Mouse (Mus musculus) CH12.LX (cell line): ENCODE measurements around the gene Lrrc61. TPM values are rescaled to one million over a fixed set of nuclear protein-coding genes. Genes with fewer than 3 reads are reported as not detected.

Experiments used
- DNase-seq: peaks from one replicate; pipeline ENCODE4 v3.0.0-alpha.2; 2013; ENCODE audit errors: extremely low read depth
- H3K27ac ChIP-seq: 2 replicates; pipeline ENCODE4 v1.5.1; 2012; ENCODE audit warnings: low read depth, mild to moderate bottlenecking, control low read depth, moderate library complexity; ENCODE audit not compliant: insufficient read depth
- H3K27me3 ChIP-seq: replicated peaks from 2 replicates; pipeline ENCODE3; 2012; ENCODE audit warnings: inconsistent platforms
- H3K36me3 ChIP-seq, 2 experiments: replicated peaks in 1 of 2; 2 replicates each; pipeline versions ENCODE3 to v1.6.1; 2012; ENCODE audit warnings: inconsistent platforms in 1 of 2, low read length in 1 of 2, mild to moderate bottlenecking in 1 of 2, mixed read lengths in 1 of 2, moderate library complexity in 1 of 2; ENCODE audit not compliant: control insufficient read depth in 1 of 2, insufficient read depth in 1 of 2
- H3K4me1 ChIP-seq, 2 experiments: 2 replicates each; pipeline ENCODE4 v1.6.1; 2012; ENCODE audit warnings: inconsistent platforms in 1 of 2, moderate library complexity in 1 of 2; ENCODE audit not compliant: insufficient read depth in 2 of 2, control insufficient read depth in 1 of 2
- H3K4me2 ChIP-seq: 2 replicates; pipeline ENCODE4 v1.6.1; 2012; ENCODE audit warnings: low read depth, mild to moderate bottlenecking, control low read depth; ENCODE audit not compliant: poor library complexity, insufficient read depth, severe bottlenecking
- H3K4me3 ChIP-seq, 3 experiments: fragments of 150-350 bp in 1 of 3; sonication (generic) in 1 of 3; replicated peaks in 1 of 3; 2 replicates each; pipeline versions ENCODE3 to v1.5.1; 2011 to 2012; ENCODE audit warnings: low read depth in 2 of 3, low read length in 2 of 3, mild to moderate bottlenecking in 2 of 3, moderate library complexity in 2 of 3, control low read depth in 1 of 3, improper control_type of control experiment in 1 of 3, inconsistent platforms in 1 of 3, mixed read lengths in 1 of 3; ENCODE audit not compliant: poor library complexity in 1 of 3
- H3K79me2 ChIP-seq: replicated peaks from 2 replicates; pipeline ENCODE4 v1.6.1; 2012; ENCODE audit warnings: mild to moderate bottlenecking, moderate library complexity; ENCODE audit not compliant: control insufficient read depth, poor library complexity, insufficient read depth, severe bottlenecking; ENCODE audit errors: extremely low read depth
- H3K9ac ChIP-seq: 2 replicates; pipeline ENCODE4 v1.6.1; 2012; ENCODE audit warnings: low read depth, mild to moderate bottlenecking, control low read depth, moderate library complexity; ENCODE audit not compliant: insufficient read depth
- H3K9me3 ChIP-seq: replicated peaks from 2 replicates; pipeline ENCODE3; 2012; ENCODE audit warnings: low read length, inconsistent platforms, mixed read lengths
- BHLHE40 ChIP-seq: IDR thresholded peaks from 2 replicates; pipeline ENCODE4 v1.6.1; 2011; ENCODE audit warnings: mild to moderate bottlenecking, low read depth, low read length, improper control_type of control experiment
- CHD2 ChIP-seq: IDR thresholded peaks from 2 replicates; pipeline ENCODE4 v1.6.1; 2011; ENCODE audit warnings: low read length, improper control_type of control experiment
- E2F4 ChIP-seq: IDR thresholded peaks from 2 replicates; pipeline ENCODE4 v1.6.1; 2011; ENCODE audit warnings: low read depth, low read length, improper control_type of control experiment; ENCODE audit not compliant: insufficient replicate concordance
- ELF1 ChIP-seq: IDR thresholded peaks from 2 replicates; pipeline ENCODE4 v1.6.1; 2014; ENCODE audit warnings: low read depth, mild to moderate bottlenecking, inconsistent platforms, low read length, improper control_type of control experiment
- EP300 ChIP-seq: IDR thresholded peaks from 2 replicates; pipeline ENCODE4 v1.6.1; 2011; ENCODE audit warnings: low read length, improper control_type of control experiment
- HCFC1 ChIP-seq: IDR thresholded peaks from 2 replicates; pipeline ENCODE4 v1.6.1; 2012; ENCODE audit warnings: low read depth, mild to moderate bottlenecking, inconsistent platforms, low read length, improper control_type of control experiment
- IRF4 ChIP-seq: IDR thresholded peaks from 2 replicates; pipeline ENCODE4 v1.6.1; 2014; ENCODE audit warnings: low read depth, mild to moderate bottlenecking, inconsistent platforms, low read length, improper control_type of control experiment
- JUND ChIP-seq: conservative IDR thresholded peaks from 2 replicates; pipeline ENCODE4 v1.6.1; 2011; ENCODE audit warnings: low read depth, low read length, improper control_type of control experiment
- KAT2A ChIP-seq: IDR thresholded peaks from 2 replicates; pipeline ENCODE4 v1.6.1; 2012; ENCODE audit warnings: low read length, improper control_type of control experiment, inconsistent platforms; ENCODE audit not compliant: insufficient replicate concordance
- MAFK ChIP-seq: IDR thresholded peaks from 2 replicates; pipeline ENCODE4 v1.6.1; 2011; ENCODE audit warnings: low read length, improper control_type of control experiment; ENCODE audit not compliant: insufficient replicate concordance
- MAZ ChIP-seq: IDR thresholded peaks from 2 replicates; pipeline ENCODE4 v1.6.1; 2012; ENCODE audit warnings: low read depth, mild to moderate bottlenecking, inconsistent platforms, low read length, improper control_type of control experiment, moderate library complexity
- MEF2A ChIP-seq: IDR thresholded peaks from 2 replicates; pipeline ENCODE4 v1.6.1; 2014; ENCODE audit warnings: low read depth, mild to moderate bottlenecking, inconsistent platforms, low read length, improper control_type of control experiment, borderline replicate concordance
- MXI1 ChIP-seq: IDR thresholded peaks from 2 replicates; pipeline ENCODE4 v1.6.1; 2011; ENCODE audit warnings: mild to moderate bottlenecking, low read depth, low read length, improper control_type of control experiment
- MYC ChIP-seq: IDR thresholded peaks from 2 replicates; pipeline ENCODE4 v1.6.1; 2011; ENCODE audit warnings: low read depth, mild to moderate bottlenecking, improper control_type of control experiment, low read length
- POLR2A ChIP-seq: IDR thresholded peaks from 2 replicates; pipeline ENCODE4 v1.6.1; 2011; ENCODE audit warnings: low read depth, mild to moderate bottlenecking, improper control_type of control experiment, low read length
- RAD21 ChIP-seq: IDR thresholded peaks from 2 replicates; pipeline ENCODE4 v1.6.1; 2011; ENCODE audit warnings: low read depth, mild to moderate bottlenecking, low read length, improper control_type of control experiment, moderate library complexity
- SIN3A ChIP-seq: IDR thresholded peaks from 2 replicates; pipeline ENCODE4 v1.6.1; 2012; ENCODE audit warnings: low read length, improper control_type of control experiment, inconsistent platforms
- UBTF ChIP-seq: IDR thresholded peaks from 2 replicates; pipeline ENCODE4 v1.6.1; 2012; ENCODE audit warnings: low read depth, mild to moderate bottlenecking, inconsistent platforms, low read length, improper control_type of control experiment, moderate library complexity
- USF2 ChIP-seq: conservative IDR thresholded peaks from 2 replicates; pipeline ENCODE4 v1.6.1; 2011; ENCODE audit warnings: low read depth, low read length, improper control_type of control experiment
- dilution Hi-C: fragments of 300-500 bp; cut with MboI; formaldehyde crosslinking; loops from 2 replicates; pipeline ENCODE4 v1.14.3; 2020; ENCODE audit warnings: low sequenced_read_pairs; ENCODE audit not compliant: extremely low pct_unique_long_range_greater_than_20kb, extremely low pct_ligation_motif_present
- in situ Hi-C: fragments of 300-500 bp; cut with MboI; formaldehyde crosslinking; loops from 3 replicates; pipeline ENCODE4 v1.14.3; 2019; ENCODE audit warnings: low sequenced_read_pairs, low pct_ligation_motif_present, low pct_unique_long_range_greater_than_20kb, mixed read lengths
- polyA plus RNA-seq: library from polyadenylated mRNA; unstranded; fragments of >175 nt; gene quantifications from 2 replicates; pipeline ENCODE4 v1.2.1, GENCODE M21; 2012; ENCODE audit warnings: low read depth; ENCODE audit not compliant: insufficient read length
- total RNA-seq, 2 experiments: library from RNA; depleted of rRNA; stranded (reverse); fragments of 300-350 nt in 1 of 2; fragments of >200 nt in 1 of 2; gene quantifications; 2 replicates each; pipeline ENCODE4 v1.2.3; 2012 to 2014

Gene Lrrc61
- total and polyA plus RNA-seq, 3 experiments = 5.6 to 14.2 (median 13.7) TPM

- H3K4me1 ChIP-seq = peaks cover 3 to 29% of the 10 kb centered on the region in 2 experiments
- in situ Hi-C loops (no loop called here), dilution Hi-C loops (no loop called here)
- H3K79me2 ChIP-seq = no peaks in the 10 kb centered on the region
- H3K4me2 ChIP-seq = peak overlapping the region; percentile 52
- H3K9me3 ChIP-seq = no peaks in the 10 kb centered on the region
- H3K27ac ChIP-seq = no peak overlapping the region
- no peak for DNase-seq
- no peaks in the 10 kb centered on the region for H3K36me3 ChIP-seq
- H3K9ac ChIP-seq = no peak overlapping the region
- no peak overlapping the region for H3K4me3 ChIP-seq
- no peaks in the 10 kb centered on the region for H3K27me3 ChIP-seq
- TF ChIP-seq UBTF (no peak), E2F4 (no peak), KAT2A (no peak), USF2 (no peak), MXI1 (no peak), MYC (no peak), MAFK (no peak), JUND (no peak)
Observed at GRCm38 (mm10) chr6:48578736-48579135, 24.1 kb downstream of the Lrrc61 start.

- peak; percentile 42 for DNase-seq
- H3K9ac ChIP-seq = no peak overlapping the region
- 0 out of 2 replicates have a peak, but pooled peaks have one; percentile 8 for TF ChIP-seq KAT2A
- TF ChIP-seq HCFC1 = no peak
- TF ChIP-seq POLR2A = no peak
- TF ChIP-seq SIN3A = peak; percentile 58; the same call in 1 of the 2 replicates
- peak; percentile 54 for TF ChIP-seq BHLHE40
- 0 out of 2 replicates have a peak, but pooled peaks have one; percentile 36 for TF ChIP-seq MAZ
- TF ChIP-seq ELF1 = peak; percentile 49; the same call in 1 of the 2 replicates
- peak; percentile 75 for TF ChIP-seq IRF4
- peak; percentile 58 for TF ChIP-seq EP300
- TF ChIP-seq MYC = 0 out of 2 replicates have a peak, but pooled peaks have one; percentile 20
- no peak for TF ChIP-seq RAD21
- TF ChIP-seq CHD2 = 0 out of 2 replicates have a peak, but pooled peaks have one; percentile 33
- peak; percentile 38; the same call in 1 of the 2 replicates for TF ChIP-seq MEF2A
- TF ChIP-seq, all 38 proteins: peak for 10
- no peaks in the 10 kb centered on the region for H3K27me3 ChIP-seq
- dilution Hi-C loops = no loop called here
- H3K27ac ChIP-seq = no peak overlapping the region
- H3K4me1 ChIP-seq = peaks cover 3 to 29% of the 10 kb centered on the region in 2 experiments
- H3K9me3 ChIP-seq = no peaks in the 10 kb centered on the region
- no peaks in the 10 kb centered on the region for H3K36me3 ChIP-seq
- H3K4me2 ChIP-seq = peak overlapping the region; percentile 52
- H3K79me2 ChIP-seq = no peaks in the 10 kb centered on the region
- peak overlapping the region in 2 of 3 experiments; percentile 11 to 29 for H3K4me3 ChIP-seq
- in situ Hi-C loops = no loop called here
Observed at GRCm38 (mm10) chr6:48579215-48579648, 24.6 kb downstream of the Lrrc61 start.
